Mouse (Mus musculus) C2C12 (cell line): ENCODE results near the gene Sgcd.

Source experiments
- CTCF ChIP-seq: IDR thresholded peaks from one replicate; pipeline ENCODE4 v1.5.1; 2011; ENCODE audit not compliant: control insufficient read depth, insufficient read depth, insufficient read length
- MYOD1 ChIP-seq: IDR thresholded peaks from one replicate; pipeline ENCODE4 v1.6.1; 2011; ENCODE audit warnings: low read depth; ENCODE audit not compliant: control insufficient read depth, insufficient read length
- USF1 ChIP-seq: IDR thresholded peaks from one replicate; pipeline ENCODE4 v1.6.1; 2011; ENCODE audit warnings: low read depth, mild to moderate bottlenecking, control low read depth, moderate library complexity

GRCm38 (mm10) chr11:47014278-47014677 is 974.5 kb downstream of the Sgcd start:
- TF ChIP-seq CTCF: no peak
- TF ChIP-seq MYOD1: no peak
- no peak for TF ChIP-seq USF1
